Mouse (Mus musculus) heart, postnatal 14 days (tissue): ENCODE measurements around the gene Snd1. TPM values are rescaled to one million over a fixed set of nuclear protein-coding genes. Genes with fewer than 3 reads are reported as not detected.

Experiments used
- DNase-seq, 2 experiments: peaks; one replicate each; pipeline ENCODE4 v3.0.0; 2021 to 2022
- intact Hi-C: fragments of 180-260 bp; cut with DNase I; formaldehyde crosslinking; loops from one replicate; pipeline ENCODE4 v1.15.1; 2025
- total RNA-seq, 2 experiments: library from RNA; stranded (reverse); gene quantifications; 2 replicates each; pipeline ENCODE4 v1.2.3; 2021

Gene Snd1
- total RNA-seq, 2 experiments from 2014 or later, result 78.9 to 82.1 TPM

DNA sequence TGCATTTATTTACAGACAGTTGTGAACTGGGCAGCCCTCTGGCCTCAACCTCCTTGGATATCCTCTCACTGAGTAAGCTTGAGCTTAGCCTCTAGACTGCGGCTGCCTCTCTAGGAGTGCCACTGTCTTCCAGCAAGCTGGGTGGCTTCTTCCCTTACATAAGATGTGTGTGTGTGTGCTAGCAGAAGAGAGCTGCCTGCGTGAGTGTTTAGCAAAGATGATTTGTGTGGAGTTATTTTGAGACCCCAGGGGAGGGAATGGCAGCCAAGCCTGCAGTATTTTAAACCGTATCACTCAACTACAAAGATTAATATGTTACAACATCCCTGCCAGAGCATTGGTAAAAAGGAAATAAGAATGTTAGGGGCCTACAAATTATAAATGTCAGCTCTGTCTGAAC, 306.8 kb downstream of the Snd1 start:
- no peak for DNase-seq
- intact Hi-C loops, result no loop called here

DNA sequence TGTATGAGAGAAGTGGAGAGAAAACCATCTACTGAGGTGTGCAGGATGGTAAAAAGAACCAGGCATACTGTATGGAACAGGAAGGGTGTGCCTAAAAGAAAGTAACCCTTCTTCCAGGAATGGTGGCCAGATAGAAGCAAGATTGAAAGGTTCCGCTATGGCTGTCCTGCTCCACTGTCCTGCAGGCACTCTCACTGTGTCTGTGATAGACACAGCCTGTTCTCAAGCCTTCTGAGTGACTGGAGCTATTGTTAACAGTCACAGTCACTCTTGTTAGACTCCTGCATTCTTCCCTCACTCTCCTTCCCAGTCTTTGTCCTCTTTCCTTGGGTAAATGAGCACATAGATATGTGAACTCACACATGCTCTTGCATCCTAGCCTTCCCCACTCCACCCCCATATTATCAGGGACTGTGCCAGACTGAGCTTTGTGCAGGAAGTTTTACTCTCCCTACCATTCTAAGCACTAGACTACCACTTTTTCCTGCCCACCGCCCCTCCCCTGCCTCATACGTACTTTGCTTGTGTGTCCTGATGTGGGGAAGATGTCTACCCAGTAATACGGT, 308.2 kb downstream of the Snd1 start:
- intact Hi-C loops, result no loop called here

DNA sequence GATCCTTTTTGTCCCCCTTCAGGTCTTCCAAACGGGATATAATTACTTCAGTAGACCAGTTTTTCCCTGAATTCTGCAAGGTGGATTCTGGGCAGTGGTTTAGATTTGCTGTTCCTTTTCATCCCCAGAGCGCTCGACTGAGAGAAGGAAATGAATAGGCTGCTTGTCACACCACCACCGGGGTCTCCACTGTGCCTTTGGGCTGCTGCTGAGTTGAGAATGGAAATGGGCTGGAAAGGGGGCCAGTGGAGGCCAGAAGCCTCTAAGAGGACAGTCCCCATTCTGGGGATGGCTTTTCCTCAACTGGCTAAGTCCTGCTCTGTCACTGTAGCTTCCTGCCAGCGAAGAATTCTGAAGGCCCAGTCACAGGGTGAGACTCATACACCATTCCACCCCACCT, 309.0 kb downstream of the Snd1 start:
- intact Hi-C loops, result no loop called here
- DNase-seq, result no peak

More for the DNA sequence above, 308.2 kb downstream of the Snd1 start:
- DNase-seq, result no peak

- no peak for DNase-seq
- intact Hi-C loops, result no loop called here
These were observed 310.8 kb downstream of the Snd1 start for GRCm38 (mm10) chr6:28785770-28786169.

DNA sequence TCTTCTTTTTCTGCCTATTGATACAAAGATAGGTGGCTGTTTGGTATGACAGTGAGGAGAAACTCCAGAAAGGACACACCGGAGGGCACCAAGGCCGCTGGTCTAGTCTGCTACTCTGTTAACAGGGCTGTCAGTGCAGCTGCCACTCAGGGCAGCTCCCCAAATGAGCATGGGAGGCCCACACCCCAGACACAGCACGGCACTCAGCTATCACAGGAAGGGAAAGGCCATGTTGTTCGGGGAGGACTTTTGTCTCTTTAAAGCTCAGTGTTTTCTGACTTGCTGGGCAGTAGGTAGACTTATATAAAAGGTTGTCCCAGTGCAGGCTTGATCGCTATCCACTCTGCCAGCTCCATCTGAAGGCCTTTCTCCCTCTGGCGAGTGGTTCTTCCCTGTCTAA, 312.2 kb downstream of the Snd1 start:
- intact Hi-C loops, result no loop called here
- DNase-seq, result no peak

GRCm38 (mm10) chr6:28789685-28790084, 314.7 kb downstream of the Snd1 start:
- no peak for DNase-seq
- intact Hi-C loops, result no loop called here

GRCm38 (mm10) chr6:28791183-28791582, 316.2 kb downstream of the Snd1 start:
- intact Hi-C loops, result no loop called here
- DNase-seq, result no peak

DNA sequence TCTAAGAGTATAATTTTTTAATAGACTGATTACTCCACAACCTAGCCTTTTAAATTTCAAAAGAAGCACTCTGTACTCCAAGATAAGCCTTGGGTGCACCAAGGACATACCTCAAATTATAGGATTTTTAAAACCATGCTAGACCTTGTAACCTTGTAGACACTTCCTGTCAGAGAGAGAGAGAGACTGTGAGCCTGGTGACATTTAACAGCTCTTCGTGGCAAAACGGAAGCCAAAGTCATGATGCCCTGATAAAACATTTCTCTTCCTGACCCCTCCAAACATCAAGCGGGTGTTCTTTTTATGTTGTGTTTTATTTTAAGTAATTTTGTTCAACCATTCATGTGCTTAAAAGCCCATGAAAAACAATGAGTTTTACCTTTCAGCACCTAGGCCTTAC, 316.9 kb downstream of the Snd1 start:
- intact Hi-C loops, result no loop called here
- no peak for DNase-seq

GRCm38 (mm10) chr6:28795380-28795779, 320.4 kb downstream of the Snd1 start:
- intact Hi-C loops, result no loop called here
- DNase-seq, result no peak

- no peak for DNase-seq
- intact Hi-C loops, result no loop called here
These were observed 321.0 kb downstream of the Snd1 start for GRCm38 (mm10) chr6:28795792-28796515.

DNA sequence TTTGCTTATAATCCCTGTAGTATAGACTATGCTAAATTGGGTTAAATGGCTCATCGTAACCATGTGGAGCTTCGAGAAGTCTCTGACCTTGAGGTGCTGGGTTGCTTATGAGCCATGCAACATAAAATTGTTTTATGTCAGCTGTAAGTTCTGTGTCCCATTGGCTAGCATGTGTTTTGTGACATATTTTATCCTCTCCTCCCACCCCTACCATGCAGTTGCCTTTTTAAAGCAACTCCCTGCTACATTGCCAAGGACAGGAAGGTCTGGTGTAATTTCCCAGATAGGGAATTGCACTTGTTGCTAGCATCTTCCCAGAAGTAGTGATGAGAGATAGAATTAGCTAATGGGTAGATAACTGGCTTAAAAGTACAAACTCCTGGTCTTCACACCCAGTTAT, 324.9 kb downstream of the Snd1 start:
- intact Hi-C loops, result no loop called here
- DNase-seq, result no peak

GRCm38 (mm10) chr6:28800976-28801375, 326.0 kb downstream of the Snd1 start:
- intact Hi-C loops, result no loop called here

GRCm38 (mm10) chr6:28803678-28804279, 328.8 kb downstream of the Snd1 start:
- intact Hi-C loops, result no loop called here
- no peak for DNase-seq

More at GRCm38 (mm10) chr6:28800976-28801375, 326.0 kb downstream of the Snd1 start:
- no peak for DNase-seq

DNA sequence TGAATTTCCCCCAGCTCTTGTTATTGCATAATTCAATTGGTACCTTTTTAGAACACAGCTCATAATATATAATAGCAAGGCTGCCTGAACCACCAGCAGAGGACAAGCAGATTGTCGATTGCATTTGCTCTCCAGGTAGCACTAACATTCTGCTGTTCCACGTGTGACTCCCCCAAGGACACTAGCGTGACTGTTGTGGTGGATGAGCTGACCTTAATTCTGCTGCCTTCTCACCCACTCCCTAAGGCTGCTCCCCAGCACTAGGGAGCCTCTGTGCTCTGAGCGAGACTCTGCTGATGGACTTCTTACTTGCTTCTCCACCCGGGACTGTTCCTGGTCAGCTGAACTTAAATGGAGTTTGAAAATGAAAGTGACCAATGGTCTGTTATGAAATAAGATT, 329.8 kb downstream of the Snd1 start:
- intact Hi-C loops, result no loop called here
- no peak for DNase-seq

GRCm38 (mm10) chr6:28813057-28813456, 338.1 kb downstream of the Snd1 start:
- intact Hi-C loops, result no loop called here
- no peak for DNase-seq

DNA sequence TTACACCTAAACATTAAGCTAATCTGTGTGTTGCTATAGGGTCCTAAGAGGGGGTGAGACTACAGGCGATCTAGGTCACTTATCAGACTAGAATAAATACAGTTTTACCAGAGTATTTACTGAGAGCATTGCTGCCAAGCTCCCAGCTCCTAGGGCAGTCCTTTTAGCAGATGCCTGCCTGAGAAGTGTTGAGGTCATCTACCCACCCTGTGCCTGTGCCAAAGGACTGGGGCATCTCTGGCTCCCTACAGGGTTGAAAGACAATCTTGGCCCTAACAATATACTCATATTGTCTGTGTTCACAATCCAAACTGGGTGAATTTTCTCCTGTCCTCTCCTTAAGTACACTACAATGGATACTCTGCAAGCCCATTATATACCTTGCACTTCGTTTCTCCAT, 340.0 kb downstream of the Snd1 start:
- intact Hi-C loops, result no loop called here
- DNase-seq, result no peak

- intact Hi-C loops, result no loop called here
- peak; percentile 17 to 21 for DNase-seq
These were observed 342.1 kb downstream of the Snd1 start for GRCm38 (mm10) chr6:28817039-28817438.

DNA sequence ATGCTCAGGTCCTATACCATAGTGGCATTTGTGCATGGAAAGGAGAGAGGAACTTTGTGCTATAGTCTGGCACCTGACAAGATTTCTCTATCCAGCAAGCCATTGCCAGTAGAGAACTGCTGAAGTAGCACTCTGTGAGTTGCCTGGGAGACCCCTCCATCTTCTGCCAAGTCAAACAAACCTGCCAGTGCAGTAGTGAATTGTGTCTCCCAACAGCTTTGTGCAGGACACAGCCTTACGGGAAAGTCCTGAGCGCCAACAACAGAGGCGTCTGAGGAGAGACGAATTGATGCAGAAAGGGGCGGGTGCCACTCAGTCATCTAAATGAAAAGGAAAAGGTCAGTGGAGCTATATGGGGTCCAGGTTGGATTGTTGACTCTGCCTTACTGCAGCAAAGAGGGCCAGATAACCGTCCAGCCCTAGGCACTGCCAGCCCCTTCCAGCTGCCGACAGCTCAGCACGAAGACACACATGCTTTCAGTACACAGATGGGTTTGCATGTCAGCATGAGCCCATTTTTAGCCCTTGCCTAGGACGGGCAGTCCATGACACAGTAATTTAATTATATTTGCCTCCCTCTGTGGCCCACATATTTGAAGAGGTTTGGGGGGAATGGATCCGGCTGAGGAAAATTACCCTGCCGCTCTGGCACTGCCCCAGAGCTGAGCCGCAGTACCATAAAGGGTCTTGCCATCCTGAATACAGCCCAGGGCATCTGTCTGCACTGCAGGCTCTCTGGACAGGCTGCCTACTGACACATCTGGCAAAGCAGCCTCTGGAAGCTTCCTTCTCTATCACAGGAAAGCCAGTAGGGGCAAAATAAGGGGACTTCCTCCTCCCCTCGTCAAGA, 344.8 kb downstream of the Snd1 start:
- no peak for DNase-seq
- intact Hi-C loops, result no loop called here

GRCm38 (mm10) chr6:28822296-28822695, 347.4 kb downstream of the Snd1 start:
- intact Hi-C loops, result no loop called here
- DNase-seq, result no peak

GRCm38 (mm10) chr6:28823375-28823774, 348.4 kb downstream of the Snd1 start:
- intact Hi-C loops, result no loop called here
- no peak for DNase-seq

- intact Hi-C loops, result no loop called here
- DNase-seq, result no peak
These were observed 348.9 kb downstream of the Snd1 start for GRCm38 (mm10) chr6:28823802-28824201.
